Comparison of ENCODE assay signal across 9 mouse cellular contexts in the genomic region with DNA sequence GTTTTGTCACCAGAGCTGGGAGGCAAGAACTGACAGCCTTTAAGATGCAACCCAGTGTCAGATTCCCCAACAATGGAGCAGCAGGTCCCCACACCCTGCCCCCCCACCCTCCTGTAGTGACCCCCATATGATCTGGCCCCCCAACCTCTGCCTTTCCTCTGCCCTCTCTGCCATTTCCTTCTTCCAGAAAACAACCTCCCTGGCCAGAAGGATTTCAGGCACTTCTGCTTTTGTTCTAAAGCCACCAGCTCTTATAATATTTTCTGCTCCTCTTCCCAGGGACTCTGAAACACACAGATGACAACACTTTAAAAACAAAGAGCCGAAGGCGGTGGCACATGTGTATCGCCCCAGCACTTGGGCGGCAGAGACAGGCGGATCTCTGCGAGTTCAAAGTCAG. TPM values are rescaled to one million over a fixed set of nuclear protein-coding genes. Genes with fewer than 3 reads are reported as not detected.
DNase-seq lines count a peak whose midpoint lies in the region; ATAC-seq and TF ChIP-seq lines count a peak whose summit lies in the region.
"Had no signal": no experiment of that assay in that cellular context is flagged by ENCODE, and none has a peak within 500 bp of the region (broad histone marks: within the 10 kb centered on the region; RNA-seq: fewer than 3 reads in every experiment).

No protein-coding gene starts in this region.

- peaks cover 32% of the 10 kb centered on the region for H3K4me1 ChIP-seq in heart, embryonic 10.5 days
- H3K4me1 ChIP-seq in liver, postnatal 0 days (ENCODE audit: insufficient read depth) = peaks cover 17% of the 10 kb centered on the region
- peaks cover 8% of the 10 kb centered on the region; the same call in 1 of the 2 replicates for H3K4me1 ChIP-seq in liver, embryonic 11.5 days (replicated peaks; ENCODE audit: control insufficient read depth, insufficient read depth, low read length)
- peaks cover 24% of the 10 kb centered on the region for H3K4me1 ChIP-seq in heart, embryonic 16.5 days (ENCODE audit: control insufficient read depth, insufficient read depth, low read length)
- peaks cover 4% of the 10 kb centered on the region; the same call in 1 of the 2 replicates for H3K4me1 ChIP-seq in midbrain, embryonic 16.5 days (ENCODE audit: control insufficient read depth, insufficient read depth, low read length)

- no peak overlapping the region for H3K4me2 ChIP-seq in liver, postnatal 0 days (ENCODE audit: low read depth, low read length)
- H3K4me2 ChIP-seq in liver, embryonic 11.5 days = no peak overlapping the region
- no peak overlapping the region for H3K4me2 ChIP-seq in heart, embryonic 16.5 days (ENCODE audit: low read depth, low read length)
- H3K4me2 ChIP-seq in midbrain, embryonic 16.5 days (ENCODE audit: low read length) = no peak overlapping the region
- H3K4me2 ChIP-seq: liver, embryonic 13.5 days had no signal

- H3K27ac ChIP-seq in heart, embryonic 10.5 days = peak overlapping the region; percentile 80; the same call in 1 of the 2 replicates
- peak overlapping the region; percentile 75 for H3K27ac ChIP-seq in liver, postnatal 0 days (ENCODE audit: low read depth)
- no peak overlapping the region for H3K27ac ChIP-seq in liver, embryonic 11.5 days (ENCODE audit: low read depth, low read length)
- H3K27ac ChIP-seq in heart, embryonic 16.5 days (ENCODE audit: low read length) = 0 out of 2 replicates have a peak overlapping the region, but pooled peaks have one; percentile 24
- 0 out of 2 replicates have a peak overlapping the region, but pooled peaks have one; percentile 41 for H3K27ac ChIP-seq in midbrain, embryonic 16.5 days (ENCODE audit: low read length)
- H3K27ac ChIP-seq: liver, embryonic 13.5 days had no signal

- 83% methylated on average over 6 of the region's 6 CpGs for WGBS in heart, embryonic 10.5 days
- 51% methylated on average over 6 of the region's 6 CpGs for WGBS in liver, postnatal 0 days (ENCODE audit: insufficient replicate concordance)
- WGBS in liver, embryonic 11.5 days = 73% methylated on average over 6 of the region's 6 CpGs
- WGBS in heart, embryonic 16.5 days = 79% methylated on average over 6 of the region's 6 CpGs
- WGBS in midbrain, embryonic 16.5 days = 78% methylated on average over 6 of the region's 6 CpGs

- no peak overlapping the region for H3K4me3 ChIP-seq in heart, embryonic 10.5 days
- H3K4me3 ChIP-seq in liver, postnatal 0 days (ENCODE audit: low read depth, low read length) = no peak overlapping the region
- H3K4me3 ChIP-seq in liver, embryonic 11.5 days (ENCODE audit: low read depth, low read length) = no peak overlapping the region
- H3K4me3 ChIP-seq in heart, embryonic 16.5 days (ENCODE audit: low read length) = no peak overlapping the region
- no peak overlapping the region for H3K4me3 ChIP-seq in midbrain, embryonic 16.5 days (ENCODE audit: low read depth, low read length)
- H3K4me3 ChIP-seq: liver, embryonic 13.5 days had no signal

- no peak for TF ChIP-seq CTCF in liver, postnatal 0 days (IDR thresholded peaks at IDR 0.05; ENCODE audit: low read depth)

- ATAC-seq in liver, postnatal 0 days = no peak
- ATAC-seq in liver, embryonic 11.5 days (replicated peaks; ENCODE audit: low FRiP score) = no peak
- no peak for ATAC-seq in heart, embryonic 16.5 days (replicated peaks; ENCODE audit: extremely low read depth, insufficient read depth, low FRiP score)
- ATAC-seq in midbrain, embryonic 16.5 days = peak; percentile 8; the same call in 1 of the 2 replicates

- TF ChIP-seq EP300 in liver, postnatal 0 days (IDR thresholded peaks at IDR 0.05; ENCODE audit: low read depth) = no peak

- H3K36me3 ChIP-seq in heart, embryonic 10.5 days = peaks cover 3% of the 10 kb centered on the region; the same call in 1 of the 2 replicates
- no peaks in the 10 kb centered on the region for H3K36me3 ChIP-seq in liver, postnatal 0 days (replicated peaks; ENCODE audit: insufficient read depth, low read length)
- H3K36me3 ChIP-seq in liver, embryonic 11.5 days (ENCODE audit: control insufficient read depth, insufficient read depth, low read length) = no peaks in the 10 kb centered on the region
- no peaks in the 10 kb centered on the region for H3K36me3 ChIP-seq in heart, embryonic 16.5 days (ENCODE audit: control insufficient read depth, insufficient read depth)
- no peaks in the 10 kb centered on the region for H3K36me3 ChIP-seq in midbrain, embryonic 16.5 days (ENCODE audit: control insufficient read depth, insufficient read depth, low read length)
- H3K36me3 ChIP-seq: liver, embryonic 13.5 days had no signal

- no peaks in the 10 kb centered on the region for H3K9me3 ChIP-seq in heart, embryonic 10.5 days
- H3K9me3 ChIP-seq in liver, postnatal 0 days (ENCODE audit: low read length) = no peaks in the 10 kb centered on the region
- no peaks in the 10 kb centered on the region for H3K9me3 ChIP-seq in liver, embryonic 11.5 days (ENCODE audit: control insufficient read depth, low read length)
- no peaks in the 10 kb centered on the region for H3K9me3 ChIP-seq in heart, embryonic 16.5 days (replicated peaks; ENCODE audit: control insufficient read depth, low read length)
- no peaks in the 10 kb centered on the region for H3K9me3 ChIP-seq in midbrain, embryonic 16.5 days (replicated peaks; ENCODE audit: control insufficient read depth, low read length, poor library complexity, severe bottlenecking)
- H3K9me3 ChIP-seq: liver, embryonic 13.5 days had no signal

- H3K9ac ChIP-seq in liver, postnatal 0 days (replicated peaks) = peak overlapping the region; percentile 34
- no peak overlapping the region for H3K9ac ChIP-seq in liver, embryonic 11.5 days (ENCODE audit: low read depth, low read length)
- H3K9ac ChIP-seq in heart, embryonic 16.5 days (ENCODE audit: low read length) = peak overlapping the region; percentile 24
- H3K9ac ChIP-seq in midbrain, embryonic 16.5 days (ENCODE audit: low read depth, low read length) = peak overlapping the region; percentile 7; the same call in 1 of the 2 replicates
- H3K9ac ChIP-seq: liver, embryonic 13.5 days had no signal

- DNase-seq in heart, embryonic 10.5 days (ENCODE audit: low spot score) = no peak
- no peak for DNase-seq in heart, postnatal 4 days
- DNase-seq in liver, postnatal 0 days = no peak
- no peak for DNase-seq in liver, embryonic 11.5 days (ENCODE audit: low spot score)
- DNase-seq in layer of hippocampus, adult 8-10 months (ENCODE audit: low spot score in 2 of 2) = no peak
- DNase-seq in urinary bladder, adult 18-20 months (ENCODE audit: low spot score in 2 of 2) = no peak
- DNase-seq: liver, embryonic 13.5 days had no signal

- no peaks in the 10 kb centered on the region for H3K27me3 ChIP-seq in heart, embryonic 10.5 days (ENCODE audit: insufficient read depth, poor library complexity, severe bottlenecking)
- no peaks in the 10 kb centered on the region for H3K27me3 ChIP-seq in liver, postnatal 0 days (ENCODE audit: insufficient read depth, low read length)
- no peaks in the 10 kb centered on the region for H3K27me3 ChIP-seq in liver, embryonic 11.5 days (replicated peaks; ENCODE audit: control insufficient read depth, insufficient read depth, low read length)
- no peaks in the 10 kb centered on the region for H3K27me3 ChIP-seq in heart, embryonic 16.5 days (ENCODE audit: control insufficient read depth, insufficient read depth, low read length)
- H3K27me3 ChIP-seq in midbrain, embryonic 16.5 days (ENCODE audit: control insufficient read depth, insufficient read depth, low read depth, low read length) = no peaks in the 10 kb centered on the region
- H3K27me3 ChIP-seq: liver, embryonic 13.5 days had no signal

RNA-seq across cellular contexts. Expression of a gene that starts 25.3 kb away (rescaled TPM):
- polyA plus RNA-seq in heart, embryonic 10.5 days (2016; fragmentation: Nextera tagmentation; extraction: Ambion mirVana) = 276 and 307 TPM in 2 replicates
- 100 to 1,000 TPM; 104 to 120 TPM for total RNA-seq in heart, postnatal 4 days (2021)
- polyA plus RNA-seq in liver, postnatal 0 days (2015; fragmentation: Nextera tagmentation; extraction: Ambion mirVana) = 122 and 129 TPM in 2 replicates
- polyA plus RNA-seq in liver, embryonic 11.5 days (2014; fragmentation: Nextera tagmentation; extraction: Ambion mirVana) = 359 and 372 TPM in 2 replicates
- 196 and 200 TPM in 2 replicates for polyA plus RNA-seq in heart, embryonic 16.5 days (2015; fragmentation: Nextera tagmentation; extraction: Ambion mirVana)
- 208 and 220 TPM in 2 replicates for polyA plus RNA-seq in midbrain, embryonic 16.5 days (2015; fragmentation: Nextera tagmentation; extraction: Ambion mirVana)
- total RNA-seq in layer of hippocampus, adult 8-10 months (2022) = 100 to 1,000 TPM; 187 to 204 (median 195) TPM

RNA-seq across cellular contexts. Expression of a gene that starts 50.5 kb away (rescaled TPM):
- polyA plus RNA-seq in heart, embryonic 10.5 days (2016; fragmentation: Nextera tagmentation; extraction: Ambion mirVana) = 14.0 and 25.0 TPM in 2 replicates
- total RNA-seq in heart, postnatal 4 days (2021) = 1 to 10 TPM; 7.6 to 8.5 TPM
- polyA plus RNA-seq in liver, postnatal 0 days (2015; fragmentation: Nextera tagmentation; extraction: Ambion mirVana) = 10.8 and 12.5 TPM in 2 replicates
- 30.5 and 32.4 TPM in 2 replicates for polyA plus RNA-seq in liver, embryonic 11.5 days (2014; fragmentation: Nextera tagmentation; extraction: Ambion mirVana)
- polyA plus RNA-seq in heart, embryonic 16.5 days (2015; fragmentation: Nextera tagmentation; extraction: Ambion mirVana) = 9.4 and 11.5 TPM in 2 replicates
- 21.4 and 26.2 TPM in 2 replicates for polyA plus RNA-seq in midbrain, embryonic 16.5 days (2015; fragmentation: Nextera tagmentation; extraction: Ambion mirVana)
- total RNA-seq in layer of hippocampus, adult 8-10 months (2022) = 10 to 100 TPM; 10.4 to 15.6 (median 13.4) TPM
